Mouse (Mus musculus) mouse embryonic stem cell (cell line): ENCODE results near the gene Ptprc.

ENCODE experiments used
- in situ Hi-C, 2 experiments: fragments of 300-500 bp; cut with MboI; formaldehyde crosslinking; loops; 1 replicate in 1 of 2; 3 replicates in 1 of 2; pipeline ENCODE4 v1.14.3; 2019 to 2020; ENCODE audit warnings: low sequenced_read_pairs in 2 of 2, low pct_unique_long_range_greater_than_20kb in 1 of 2, mixed read lengths in 1 of 2; ENCODE audit not compliant: unreplicated experiment in 1 of 2

Ptprc gene

DNA sequence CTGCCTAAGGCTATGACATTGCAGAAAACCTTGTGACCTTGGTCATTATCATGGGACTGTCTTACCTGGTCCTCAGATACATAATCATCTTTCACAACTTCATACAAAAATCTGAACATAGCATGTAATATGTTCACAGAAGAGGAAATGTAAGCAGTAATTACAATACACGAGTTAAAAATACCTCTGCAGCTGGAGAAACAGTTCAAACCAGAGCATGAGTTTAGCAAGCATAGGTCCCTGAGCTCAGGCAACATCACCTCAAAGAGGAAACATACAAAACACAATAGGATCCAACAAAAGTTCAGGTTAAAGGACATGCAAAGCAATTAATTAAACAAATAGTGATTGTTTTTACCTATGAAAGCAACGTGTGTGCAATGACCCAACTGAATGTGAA, 17.8 kb downstream of the Ptprc start:
- in situ Hi-C loops, result no loop called here

DNA sequence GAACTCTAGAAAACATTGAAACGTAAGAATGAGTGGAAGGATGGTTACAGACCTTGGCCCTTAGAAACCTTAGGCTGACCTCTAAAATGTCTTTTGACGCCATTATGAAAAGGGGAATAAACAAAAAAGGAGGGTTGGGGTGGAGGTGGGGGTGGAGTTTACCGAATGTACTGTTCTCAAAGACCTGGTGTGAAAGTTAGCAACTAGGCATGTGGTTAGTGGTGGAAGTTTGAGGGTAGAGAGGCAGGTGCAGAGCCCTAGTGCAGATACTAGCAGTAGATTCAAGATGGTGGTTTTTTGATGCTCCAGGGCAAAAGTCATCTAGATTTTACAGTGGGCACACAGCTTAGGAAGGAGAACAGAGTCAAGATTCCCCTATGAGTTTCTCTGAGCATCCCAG, 18.5 kb downstream of the Ptprc start:
- in situ Hi-C loops, result no loop called here

DNA sequence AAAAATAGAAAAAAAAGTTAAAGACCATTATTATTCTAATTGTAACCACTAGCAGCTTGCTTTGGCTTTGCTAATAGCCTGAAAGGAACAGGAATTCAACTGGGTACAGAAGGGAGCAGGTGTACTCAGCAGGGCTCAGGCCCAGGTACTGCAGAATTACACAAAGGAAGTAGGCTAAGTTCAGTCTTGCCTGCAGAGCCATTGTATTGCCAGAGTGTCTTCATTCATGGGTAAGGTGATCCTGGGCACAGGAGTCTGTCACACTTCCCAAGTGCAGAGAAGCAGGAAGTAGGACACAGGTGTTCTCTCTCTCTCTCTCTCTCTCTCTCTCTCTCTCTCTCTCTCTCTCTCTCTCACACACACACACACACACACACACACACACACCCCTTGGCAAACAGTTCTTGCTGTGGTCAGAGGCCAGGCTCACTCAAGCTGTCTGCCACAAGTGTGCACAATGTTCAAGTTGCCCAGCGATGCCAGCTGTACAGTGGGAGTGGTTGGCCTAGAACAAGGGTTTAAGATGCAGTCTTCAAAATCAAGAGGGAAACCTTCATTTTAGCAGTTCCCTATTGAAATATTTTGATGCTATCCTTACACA, 21.2 kb downstream of the Ptprc start:
- in situ Hi-C loops, result no loop called here

DNA sequence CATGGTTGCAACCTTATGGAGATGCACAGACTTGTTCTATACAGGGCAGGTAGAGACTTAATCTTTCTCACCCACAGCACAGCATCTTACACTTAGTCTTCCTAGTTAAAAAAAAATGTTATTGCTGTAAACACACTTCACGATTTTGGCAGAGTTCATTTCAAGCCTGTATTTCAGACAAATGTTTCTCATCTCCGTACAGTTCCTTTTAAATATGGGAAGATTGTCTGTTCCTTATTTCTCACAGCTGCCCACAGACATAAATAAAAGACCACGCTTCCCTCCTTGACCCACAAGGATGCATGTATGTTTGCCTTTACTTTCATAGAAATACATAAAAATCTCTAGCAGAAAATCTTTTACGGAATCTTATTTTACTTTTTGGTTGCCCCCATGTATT, 22.4 kb downstream of the Ptprc start:
- in situ Hi-C loops, result no loop called here

DNA sequence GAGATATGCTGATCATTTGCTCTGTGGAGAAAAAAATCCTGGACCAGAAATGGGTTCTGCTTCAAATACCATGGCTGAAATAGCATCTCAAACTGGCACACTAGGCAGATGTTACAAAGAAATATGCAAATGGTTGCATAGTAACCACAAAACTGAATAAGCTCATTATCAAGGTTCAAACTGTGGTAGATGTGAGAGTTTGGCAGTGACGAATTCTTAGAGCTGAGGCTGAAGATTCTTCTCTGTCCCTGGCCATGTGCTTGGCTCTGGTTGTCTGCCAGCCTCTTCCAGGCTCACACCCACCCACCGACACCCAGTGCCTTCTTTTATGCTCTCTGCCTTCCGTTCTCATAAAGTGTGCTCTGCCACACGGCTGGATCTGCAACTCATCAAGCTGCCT, 26.7 kb downstream of the Ptprc start:
- in situ Hi-C loops, result no loop called here

DNA sequence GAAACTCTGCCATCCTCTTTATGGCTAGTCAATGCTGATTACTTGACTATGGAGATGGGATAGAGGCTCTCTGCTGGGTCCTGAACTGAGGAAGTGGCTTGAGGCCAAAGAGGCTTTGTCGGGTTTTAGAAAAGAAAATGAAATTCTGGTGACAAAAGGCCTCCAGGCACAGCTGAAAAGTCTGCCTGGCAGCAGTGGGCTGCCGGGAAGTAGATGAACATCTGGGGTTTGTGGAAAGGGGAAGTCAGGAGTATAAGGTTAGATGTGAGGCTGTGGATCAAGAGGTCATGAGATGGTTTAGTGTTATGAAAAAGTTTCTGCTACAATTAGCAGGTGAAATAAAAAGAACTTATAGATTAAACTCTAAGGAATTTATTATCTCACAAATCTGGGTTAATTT, 29.9 kb downstream of the Ptprc start:
- in situ Hi-C loops, result no loop called here

DNA sequence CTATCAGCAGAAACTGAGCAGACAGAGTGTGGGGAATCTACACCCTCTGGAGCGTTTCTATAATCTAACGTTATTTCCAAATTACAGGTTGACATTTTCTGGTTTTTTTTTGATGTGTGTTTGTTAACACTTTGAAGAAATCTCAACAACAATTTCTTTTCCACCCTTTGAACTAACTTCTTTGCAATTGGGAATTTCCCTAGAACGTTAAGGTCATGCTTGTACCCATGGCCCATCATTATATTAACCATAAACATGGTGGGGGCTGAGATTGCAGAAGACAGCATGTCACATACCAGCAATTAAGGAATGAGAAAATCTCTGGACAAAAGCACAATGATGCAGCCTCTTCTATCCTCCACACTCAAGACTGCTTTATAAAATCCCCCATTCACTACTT, 30.4 kb downstream of the Ptprc start:
- in situ Hi-C loops, result no loop called here

DNA sequence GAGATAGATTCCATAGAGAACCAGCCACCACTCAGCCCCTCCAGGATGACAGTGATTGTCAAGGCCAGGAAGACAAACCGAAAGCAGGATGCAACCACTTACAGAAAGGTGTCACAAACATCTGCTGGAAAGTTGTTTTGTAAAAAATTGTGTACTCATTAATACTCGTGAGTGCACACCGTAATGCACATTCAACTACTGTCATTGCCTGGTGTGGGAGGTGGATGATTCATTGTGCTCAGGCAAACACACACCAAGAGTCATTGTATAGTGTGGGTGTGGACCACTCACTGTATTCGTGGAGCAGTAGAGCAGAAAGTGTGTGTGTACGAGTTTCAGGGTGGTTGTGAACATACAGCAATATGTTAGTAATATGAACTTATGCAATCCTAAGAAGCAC, 31.1 kb downstream of the Ptprc start:
- in situ Hi-C loops, result no loop called here

DNA sequence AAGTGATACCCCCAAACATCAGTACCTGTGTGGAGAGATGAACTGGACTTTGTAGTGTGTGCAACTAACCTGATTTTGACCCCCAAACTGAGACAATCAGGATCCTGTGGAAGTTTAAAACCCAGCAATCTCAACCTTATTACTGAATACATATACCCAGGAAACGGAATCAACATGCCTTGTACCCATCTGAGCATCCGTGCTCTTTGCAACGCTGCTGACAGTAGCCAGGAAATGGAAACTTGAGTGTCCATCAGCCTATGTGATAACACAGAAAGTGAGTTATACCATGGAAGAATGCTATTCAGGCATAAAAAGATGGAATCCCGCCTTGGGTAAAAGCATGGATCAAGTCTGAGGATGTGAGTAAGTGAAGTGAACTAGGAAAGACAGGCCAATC, 34.7 kb downstream of the Ptprc start:
- in situ Hi-C loops, result no loop called here

DNA sequence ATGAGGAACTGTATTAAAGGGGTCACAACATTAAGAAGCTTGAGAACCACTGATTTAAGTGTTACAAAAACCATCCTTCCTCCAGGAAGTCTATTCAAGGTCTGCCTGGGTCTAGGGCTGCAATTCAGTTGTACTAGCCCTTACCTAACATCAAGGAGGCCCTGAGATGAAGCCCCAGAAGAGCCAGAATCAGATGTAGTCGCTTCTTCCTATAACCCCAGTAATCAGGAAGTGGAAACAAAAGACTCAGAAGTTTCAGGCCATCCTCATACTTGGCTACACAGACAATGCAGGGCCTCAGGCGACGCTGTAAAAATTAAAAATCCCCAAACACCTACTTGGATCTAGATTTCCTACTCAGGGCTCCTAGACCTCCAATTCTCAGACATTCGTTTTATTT, 37.8 kb downstream of the Ptprc start:
- in situ Hi-C loops, result no loop called here

DNA sequence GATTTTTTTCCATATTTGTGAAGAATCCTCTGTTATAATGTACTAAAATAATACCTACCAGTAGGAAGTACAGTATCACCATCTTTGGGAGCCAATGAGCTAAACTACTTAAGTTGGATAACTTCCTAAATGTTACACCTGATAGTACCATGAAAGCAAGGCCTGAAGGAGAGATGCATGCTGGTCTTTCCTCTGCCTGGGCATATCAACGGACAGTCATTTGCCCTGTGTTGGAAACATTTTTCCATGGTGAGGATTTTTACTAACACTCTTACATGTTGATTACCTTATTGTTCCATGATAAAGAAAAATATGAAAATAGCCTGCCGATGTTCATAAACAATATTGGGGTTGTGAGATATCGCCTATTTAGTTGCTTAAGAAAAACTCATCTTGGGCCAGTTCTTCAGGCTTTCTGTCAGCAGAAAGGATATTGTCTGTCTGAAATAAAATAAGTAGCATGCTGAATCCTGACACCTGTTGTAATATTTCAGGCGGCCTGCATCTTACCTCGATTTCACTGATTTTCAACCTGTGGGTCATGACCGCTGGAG, 38.4 kb downstream of the Ptprc start:
- in situ Hi-C loops, result no loop called here

DNA sequence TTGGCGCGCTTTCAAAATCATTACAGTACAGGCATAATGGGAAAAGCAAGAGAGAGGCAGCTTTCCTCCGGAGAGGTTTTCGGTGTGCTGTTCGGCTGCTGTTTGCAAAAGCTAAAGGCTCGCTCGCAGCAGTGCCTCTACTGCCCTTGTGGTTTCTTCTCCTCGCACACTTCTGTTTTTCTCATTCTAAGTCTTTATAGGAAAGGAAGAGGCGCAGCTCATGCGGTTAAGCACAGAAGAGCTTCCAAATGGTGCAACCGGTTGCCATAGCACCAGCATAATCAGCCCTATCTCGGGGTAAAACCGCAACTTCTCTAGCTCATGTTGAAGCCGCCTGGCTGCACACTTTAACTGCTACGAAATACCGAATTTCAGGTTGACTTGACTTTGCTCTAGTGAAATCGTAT, 39.1 kb downstream of the Ptprc start:
- in situ Hi-C loops, result no loop called here

DNA sequence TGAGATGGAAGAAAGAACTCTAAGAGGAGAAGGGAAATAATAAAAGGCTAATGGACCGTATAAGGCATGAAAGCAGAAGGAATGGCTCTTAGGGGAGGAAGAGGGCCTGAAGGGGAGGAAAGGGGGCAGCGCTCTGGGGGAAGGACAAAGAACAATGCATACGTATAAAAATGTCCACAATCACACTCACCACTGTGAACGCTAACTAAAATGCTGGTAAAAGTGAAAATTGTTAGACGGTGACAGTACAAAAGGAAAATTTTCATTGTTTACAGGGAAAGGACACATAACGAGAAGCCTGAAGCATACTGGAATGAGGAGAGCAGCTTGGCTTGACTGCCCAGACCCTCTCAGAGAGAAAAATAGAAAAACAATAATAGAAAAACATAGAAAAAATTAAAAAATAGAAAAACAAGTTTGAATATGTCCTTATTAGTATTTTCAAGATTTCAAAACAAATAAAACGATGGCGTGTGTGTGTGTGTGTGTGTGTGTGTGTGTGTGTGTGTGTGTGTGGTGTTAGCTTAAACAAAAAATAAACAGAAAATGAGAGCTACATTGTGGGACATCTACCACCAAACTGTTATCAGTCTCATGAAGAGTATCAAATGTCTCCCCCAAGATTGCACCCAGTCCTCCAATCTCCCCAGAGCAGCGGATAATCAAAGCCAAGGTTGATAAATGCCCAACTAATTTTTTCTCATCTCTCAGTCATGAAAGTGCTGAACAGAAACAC, 39.7 kb downstream of the Ptprc start:
- in situ Hi-C loops, result no loop called here

DNA sequence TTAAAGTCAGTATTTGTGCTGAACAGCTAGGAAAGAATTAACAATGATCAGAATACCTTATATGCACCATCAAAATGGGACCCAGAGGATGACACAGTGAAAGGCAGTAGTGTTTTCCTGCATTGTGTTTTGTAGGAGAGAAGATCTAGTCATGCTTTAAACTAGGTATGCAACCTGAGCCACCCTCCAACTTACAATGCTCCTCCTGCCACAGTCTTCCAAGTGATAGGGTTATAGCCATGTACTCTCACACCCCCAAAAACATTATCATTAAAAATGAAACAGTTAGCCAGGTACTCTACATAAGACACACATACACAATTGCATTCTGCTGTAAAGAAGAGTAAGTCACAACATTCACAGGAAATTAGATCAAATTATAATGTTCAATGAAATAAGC, 40.4 kb downstream of the Ptprc start:
- in situ Hi-C loops, result no loop called here

DNA sequence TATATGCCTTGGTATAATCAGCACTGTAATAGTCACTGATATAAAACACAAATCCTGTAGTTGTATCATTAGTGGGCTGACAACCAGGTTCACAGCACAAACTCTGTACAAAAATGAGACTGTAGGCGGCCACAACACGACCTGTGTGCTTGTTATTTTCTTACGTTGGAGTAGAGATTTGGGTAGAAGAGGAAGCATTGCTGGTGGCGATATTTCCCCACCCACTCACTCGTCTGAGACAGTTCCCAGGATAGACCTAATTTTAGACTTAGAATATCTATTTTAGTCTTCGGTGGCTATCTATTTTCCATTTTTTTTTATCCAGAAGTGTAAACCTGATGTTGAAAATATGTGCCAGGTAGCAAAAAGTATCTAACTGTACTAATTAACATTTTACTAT, 41.2 kb downstream of the Ptprc start:
- in situ Hi-C loops, result no loop called here

DNA sequence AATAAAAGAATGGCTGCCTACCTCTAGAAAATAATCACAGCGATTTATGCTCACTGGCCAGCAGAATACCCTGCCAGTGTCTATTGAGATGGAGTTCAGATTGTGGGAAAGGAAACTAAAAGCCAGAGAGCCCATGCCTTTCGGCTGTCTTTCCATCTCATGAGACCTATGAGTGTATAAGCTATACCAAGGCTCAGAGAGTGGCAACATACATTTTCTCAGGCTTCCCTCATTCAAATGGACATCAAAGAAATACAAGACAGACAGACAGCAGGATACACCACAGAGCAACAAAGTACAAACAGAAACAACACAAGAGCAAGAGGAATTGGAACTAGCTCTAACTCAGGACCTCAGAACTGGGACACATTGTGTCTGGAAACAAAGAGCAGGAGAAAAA, 43.8 kb downstream of the Ptprc start:
- in situ Hi-C loops, result no loop called here

DNA sequence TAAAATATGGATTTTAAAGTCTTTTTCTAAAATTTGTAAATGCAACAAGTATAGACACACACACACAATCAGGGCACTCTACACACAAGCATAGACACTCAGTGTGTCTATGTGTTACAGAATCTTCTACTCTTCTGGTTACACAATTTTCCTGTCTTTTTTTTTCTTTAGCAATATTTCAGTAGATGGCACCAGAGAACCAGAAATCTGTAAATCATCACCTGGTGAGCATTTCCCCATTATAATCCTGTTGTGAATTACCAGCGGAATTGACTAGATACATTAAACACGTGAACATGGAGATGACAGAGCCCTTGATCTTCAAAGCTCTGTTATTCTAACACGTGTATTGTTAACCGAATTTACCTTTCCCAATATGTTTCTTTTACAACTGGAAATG, 45.4 kb downstream of the Ptprc start:
- in situ Hi-C loops, result no loop called here

DNA sequence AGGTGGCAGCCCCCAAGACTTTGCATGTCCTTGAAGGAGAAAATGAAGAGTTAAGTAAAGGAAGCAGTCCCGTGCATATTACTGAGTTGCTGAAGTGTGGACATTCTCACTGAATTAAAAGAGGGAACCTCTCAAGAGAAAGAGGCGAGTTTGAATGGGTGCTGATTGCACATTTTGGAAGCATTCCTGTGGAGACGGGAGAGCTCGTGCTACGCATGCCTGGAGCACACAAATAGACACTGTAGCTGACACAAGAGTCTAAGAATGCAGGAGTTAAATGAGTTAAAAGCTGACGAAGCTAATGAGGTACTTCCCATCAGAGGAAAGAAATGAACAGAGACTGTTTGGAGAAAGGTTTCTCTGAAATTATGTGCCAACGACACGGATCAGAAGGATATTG, 48.7 kb downstream of the Ptprc start:
- in situ Hi-C loops, result no loop called here

DNA sequence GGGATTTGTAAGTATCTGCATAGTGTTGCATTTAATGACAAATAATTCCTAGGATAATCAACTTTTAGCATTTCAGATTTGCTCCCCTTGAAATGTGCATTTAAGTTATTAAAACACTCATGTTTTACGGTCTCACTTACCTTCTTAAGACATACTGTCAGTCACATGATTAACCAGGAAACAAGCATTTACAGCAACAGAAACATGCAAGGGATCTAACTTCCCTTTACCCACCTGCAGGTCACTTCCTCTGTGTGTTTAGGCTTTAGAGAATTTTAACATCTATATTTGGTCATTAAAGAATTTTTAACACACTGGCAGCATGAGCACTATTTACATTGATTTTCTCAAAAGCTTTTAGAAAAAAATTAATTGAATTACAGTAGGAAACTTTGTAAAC, 50.2 kb downstream of the Ptprc start:
- in situ Hi-C loops, result no loop called here

DNA sequence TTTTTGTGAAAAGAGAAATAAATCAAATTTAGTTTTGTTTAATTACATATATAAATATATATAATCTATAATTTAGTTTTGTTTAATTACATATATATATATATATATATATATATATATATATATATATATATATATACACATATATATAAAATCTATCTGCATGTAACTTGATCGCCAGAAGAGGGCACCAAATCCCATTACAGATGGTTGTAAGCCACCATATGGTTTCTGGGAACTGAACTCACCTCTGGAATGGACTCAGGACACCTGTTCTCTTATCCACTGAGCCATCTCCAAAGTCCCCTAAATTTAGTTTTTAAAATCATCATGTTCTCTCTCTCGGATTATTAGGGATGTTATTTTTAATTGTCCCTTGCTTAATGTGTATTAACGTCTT, 51.6 kb downstream of the Ptprc start:
- in situ Hi-C loops, result no loop called here
